Mouse (Mus musculus): ENCODE measurements around the gene St8sia1. TPM values are rescaled to one million over a fixed set of nuclear protein-coding genes. Genes with fewer than 3 reads are reported as not detected.

Gene St8sia1
- polyA plus RNA-seq, 1 experiment, result 1.9 TPM

DNA sequence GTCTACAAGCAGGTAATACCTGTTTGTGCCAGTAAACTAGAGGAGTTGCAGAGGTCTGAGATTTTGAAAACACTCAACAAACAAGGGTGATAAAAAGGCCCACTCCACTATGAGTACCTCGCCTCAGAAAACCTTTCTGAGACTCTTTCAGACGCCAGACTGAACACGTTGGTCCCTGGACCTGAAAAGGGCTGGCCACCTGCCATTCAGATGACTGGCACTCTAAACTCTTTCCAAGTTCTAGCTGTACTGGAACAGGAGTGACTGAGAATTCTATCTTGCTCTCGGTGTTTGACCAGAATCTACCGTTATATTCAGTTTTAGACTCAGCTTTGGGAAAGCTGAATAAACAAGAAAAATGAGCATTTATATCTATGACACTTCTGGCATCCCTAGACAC, 43.4 kb downstream of the St8sia1 start:
- no peak for DNase-seq (ENCODE audit: low read depth in 1 of 2, low spot score in 2 of 2)
- TF ChIP-seq POLR2A (IDR thresholded peaks at IDR 0.05; ENCODE audit: low read depth, low read length), result no peak
- no peak for TF ChIP-seq CTCF (IDR thresholded peaks at IDR 0.05; ENCODE audit: extremely low read depth, insufficient read depth, insufficient read length, insufficient replicate concordance)
- no peaks in the 10 kb centered on the region for H3K36me3 ChIP-seq (ENCODE audit: control insufficient read depth, insufficient read depth, low read length)
- H3K4me3 ChIP-seq (ENCODE audit: extremely low read depth, insufficient read depth, insufficient read length), result no peak overlapping the region
- H3K27me3 ChIP-seq (ENCODE audit: control insufficient read depth, insufficient read depth, low read length), result no peaks in the 10 kb centered on the region
- H3K4me1 ChIP-seq (ENCODE audit: control insufficient read depth, insufficient read depth, insufficient read length), result peaks cover 4% of the 10 kb centered on the region; the same call in 1 of the 2 replicates
- no peak overlapping the region for H3K27ac ChIP-seq (ENCODE audit: insufficient read depth, low read length)
- WGBS, result 87% methylated on average over 5 of the region's 5 CpGs

DNA sequence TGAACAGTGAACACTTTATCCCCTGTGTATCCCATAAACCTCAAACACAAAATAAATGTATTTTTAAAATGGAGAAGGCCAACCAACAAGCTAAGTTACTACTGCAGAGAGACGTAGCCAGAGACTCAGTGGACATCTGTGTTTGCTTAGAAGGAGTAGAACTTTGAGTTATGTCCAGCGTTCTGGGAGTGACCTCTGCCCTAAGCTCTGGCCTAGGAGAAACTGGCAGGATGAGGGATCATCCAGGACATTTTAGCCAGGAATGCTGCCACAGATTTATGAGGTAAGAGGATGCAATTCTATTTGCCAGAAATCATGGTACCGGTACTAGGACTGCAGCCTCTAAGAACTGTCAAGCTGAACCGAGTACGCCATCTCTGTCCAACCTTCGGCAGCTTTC, 45.6 kb downstream of the St8sia1 start:
- Histone ChIP-seq H3K36me3 (ENCODE audit: control insufficient read depth, insufficient read depth, low read length) (no peaks in the 10 kb centered on the region), H3K4me1 (ENCODE audit: control insufficient read depth, insufficient read depth, insufficient read length) (peaks cover 8% of the 10 kb centered on the region; the same call in 1 of the 2 replicates), H3K4me3 (ENCODE audit: extremely low read depth, insufficient read depth, insufficient read length) (no peak overlapping the region), H3K27me3 (ENCODE audit: control insufficient read depth, insufficient read depth, low read length) (no peaks in the 10 kb centered on the region), H3K27ac (ENCODE audit: insufficient read depth, low read length) (no peak overlapping the region)
- TF ChIP-seq POLR2A (IDR thresholded peaks at IDR 0.05; ENCODE audit: low read depth, low read length), result no peak
- no peak for TF ChIP-seq CTCF (IDR thresholded peaks at IDR 0.05; ENCODE audit: extremely low read depth, insufficient read depth, insufficient read length, insufficient replicate concordance)
- DNase-seq (ENCODE audit: low read depth in 1 of 2, low spot score in 2 of 2), result no peak
- 92% methylated on average over 6 of the region's 6 CpGs for WGBS

DNA sequence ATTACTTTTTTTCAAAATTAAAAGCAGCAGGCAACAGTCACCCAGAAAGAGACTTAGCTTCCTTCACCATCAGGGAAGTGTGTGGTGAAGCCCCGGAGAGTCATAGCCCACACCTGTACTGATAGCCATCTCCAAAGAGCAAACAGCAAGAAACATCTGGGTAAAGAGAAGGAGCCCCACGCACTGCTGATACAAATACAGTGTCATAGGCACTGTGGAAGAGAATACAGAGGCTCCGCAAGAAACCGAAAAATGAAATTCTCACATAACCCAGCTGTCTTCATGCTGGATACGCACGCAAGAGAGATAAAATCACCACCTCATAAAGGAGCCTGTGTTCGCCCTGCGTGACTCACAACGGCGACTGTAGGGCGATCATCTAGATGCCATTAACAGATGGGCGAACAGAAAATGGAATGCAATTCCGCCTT, 46.8 kb downstream of the St8sia1 start:
- no peaks in the 10 kb centered on the region for H3K36me3 ChIP-seq (ENCODE audit: control insufficient read depth, insufficient read depth, low read length)
- peaks cover 8% of the 10 kb centered on the region; the same call in 1 of the 2 replicates for H3K4me1 ChIP-seq (ENCODE audit: control insufficient read depth, insufficient read depth, insufficient read length)
- peak in 1 of 2 experiments; percentile 23 for DNase-seq (ENCODE audit: low read depth in 1 of 2, low spot score in 2 of 2)
- 49% methylated on average over 13 of the region's 13 CpGs for WGBS
- peak overlapping the region; percentile 59 for H3K27ac ChIP-seq (ENCODE audit: insufficient read depth, low read length)
- no peaks in the 10 kb centered on the region for H3K27me3 ChIP-seq (ENCODE audit: control insufficient read depth, insufficient read depth, low read length)
- TF ChIP-seq CTCF (IDR thresholded peaks at IDR 0.05; ENCODE audit: extremely low read depth, insufficient read depth, insufficient read length, insufficient replicate concordance), result no peak
- TF ChIP-seq POLR2A (IDR thresholded peaks at IDR 0.05; ENCODE audit: low read depth, low read length), result no peak
- no peak overlapping the region for H3K4me3 ChIP-seq (ENCODE audit: extremely low read depth, insufficient read depth, insufficient read length)

DNA sequence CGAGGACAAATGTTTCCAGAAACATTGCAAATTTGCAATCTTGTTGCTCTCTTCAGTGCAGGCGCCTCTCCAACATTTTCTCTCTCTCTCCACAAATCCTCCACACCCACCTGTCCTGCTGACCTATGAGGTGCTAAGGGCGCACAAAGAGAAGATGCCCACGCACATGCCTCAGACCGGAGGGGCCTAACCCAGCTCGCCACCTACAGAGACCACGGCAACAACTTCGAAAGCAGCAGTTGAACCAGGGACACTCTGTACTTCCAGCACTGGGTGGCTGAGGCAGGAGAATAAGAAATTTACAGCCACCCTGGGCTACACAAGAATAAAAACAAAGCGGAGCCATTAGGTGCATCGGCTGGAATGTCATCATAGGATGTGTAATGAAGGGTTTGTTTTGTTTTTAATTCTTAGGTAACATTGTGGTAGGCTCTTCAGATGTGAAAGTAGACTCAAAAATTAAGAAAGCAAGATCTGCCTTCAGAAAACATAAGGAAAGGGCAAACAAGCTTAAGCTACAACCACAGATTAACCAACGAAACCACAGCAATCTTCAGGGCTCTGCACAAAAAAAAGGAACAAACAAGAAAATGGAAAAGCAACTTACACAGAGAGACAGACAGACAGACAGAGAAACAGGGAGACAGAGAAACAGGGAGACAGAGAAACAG, 47.8 kb downstream of the St8sia1 start:
- Histone ChIP-seq H3K4me3 (ENCODE audit: extremely low read depth, insufficient read depth, insufficient read length) (no peak overlapping the region), H3K27me3 (ENCODE audit: control insufficient read depth, insufficient read depth, low read length) (no peaks in the 10 kb centered on the region), H3K4me1 (ENCODE audit: control insufficient read depth, insufficient read depth, insufficient read length) (peaks cover 8% of the 10 kb centered on the region; the same call in 1 of the 2 replicates), H3K36me3 (ENCODE audit: control insufficient read depth, insufficient read depth, low read length) (no peaks in the 10 kb centered on the region), H3K27ac (ENCODE audit: insufficient read depth, low read length) (peak overlapping the region; percentile 75)
- no peak for TF ChIP-seq POLR2A (IDR thresholded peaks at IDR 0.05; ENCODE audit: low read depth, low read length)
- TF ChIP-seq CTCF (IDR thresholded peaks at IDR 0.05; ENCODE audit: extremely low read depth, insufficient read depth, insufficient read length, insufficient replicate concordance), result no peak
- DNase-seq (ENCODE audit: low read depth in 1 of 2, low spot score in 2 of 2), result no peak
- WGBS, result 47% methylated on average over 11 of the region's 11 CpGs

DNA sequence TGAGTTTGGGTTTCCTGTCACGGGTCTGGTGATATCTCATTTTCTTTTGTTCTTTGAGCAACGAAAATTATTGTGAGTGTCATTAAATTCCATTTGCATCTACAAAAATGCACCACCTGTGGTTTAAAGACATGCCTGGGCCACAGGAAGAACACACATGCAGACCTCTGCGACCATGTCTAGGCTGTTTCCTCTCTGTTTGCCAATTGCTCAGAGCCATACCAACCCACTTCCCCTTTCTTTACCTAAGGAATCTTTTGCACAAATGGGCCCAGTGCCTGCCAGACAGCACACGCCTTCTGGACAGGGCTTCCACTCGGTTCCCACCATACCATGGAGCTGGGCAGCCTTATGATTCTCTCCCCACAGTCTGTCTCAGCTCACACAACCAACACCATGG, 48.8 kb downstream of the St8sia1 start:
- DNase-seq (ENCODE audit: low read depth in 1 of 2, low spot score in 2 of 2), result peak in 1 of 2 experiments; percentile 12
- peaks cover 8% of the 10 kb centered on the region; the same call in 1 of the 2 replicates for H3K4me1 ChIP-seq (ENCODE audit: control insufficient read depth, insufficient read depth, insufficient read length)
- no peak for TF ChIP-seq POLR2A (IDR thresholded peaks at IDR 0.05; ENCODE audit: low read depth, low read length)
- TF ChIP-seq CTCF (IDR thresholded peaks at IDR 0.05; ENCODE audit: extremely low read depth, insufficient read depth, insufficient read length, insufficient replicate concordance), result no peak
- H3K36me3 ChIP-seq (ENCODE audit: control insufficient read depth, insufficient read depth, low read length), result no peaks in the 10 kb centered on the region
- no peaks in the 10 kb centered on the region for H3K27me3 ChIP-seq (ENCODE audit: control insufficient read depth, insufficient read depth, low read length)
- 6% methylated on average over 5 of the region's 5 CpGs for WGBS
- H3K27ac ChIP-seq (ENCODE audit: insufficient read depth, low read length), result peak overlapping the region; percentile 80
- no peak overlapping the region for H3K4me3 ChIP-seq (ENCODE audit: extremely low read depth, insufficient read depth, insufficient read length)

DNA sequence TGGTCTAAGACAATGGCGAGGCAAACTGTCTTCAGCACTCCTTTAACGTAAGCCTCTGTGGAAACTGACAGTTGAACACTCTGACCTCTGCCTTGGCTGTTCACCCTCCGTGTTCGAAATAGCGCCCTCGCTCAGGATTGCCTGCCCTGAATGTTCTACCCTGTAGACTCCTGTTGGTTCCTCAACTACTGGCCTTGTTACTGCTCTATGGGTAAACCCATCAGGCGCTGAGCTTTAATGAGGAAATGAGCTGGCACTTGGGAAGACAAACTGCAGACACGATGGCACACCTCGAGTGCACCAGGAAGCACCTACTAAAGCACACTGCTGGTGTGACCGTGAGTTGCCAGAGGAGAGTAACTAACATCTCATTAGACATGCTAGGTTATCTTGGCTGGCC, 49.6 kb downstream of the St8sia1 start:
- no peak overlapping the region for H3K27ac ChIP-seq (ENCODE audit: insufficient read depth, low read length)
- no peaks in the 10 kb centered on the region for H3K36me3 ChIP-seq (ENCODE audit: control insufficient read depth, insufficient read depth, low read length)
- H3K4me1 ChIP-seq (ENCODE audit: control insufficient read depth, insufficient read depth, insufficient read length), result peaks cover 8% of the 10 kb centered on the region; the same call in 1 of the 2 replicates
- WGBS, result 53% methylated on average over 10 of the region's 10 CpGs
- H3K4me3 ChIP-seq (ENCODE audit: extremely low read depth, insufficient read depth, insufficient read length), result no peak overlapping the region
- H3K27me3 ChIP-seq (ENCODE audit: control insufficient read depth, insufficient read depth, low read length), result no peaks in the 10 kb centered on the region
- TF ChIP-seq POLR2A (IDR thresholded peaks at IDR 0.05; ENCODE audit: low read depth, low read length), result no peak
- no peak for TF ChIP-seq CTCF (IDR thresholded peaks at IDR 0.05; ENCODE audit: extremely low read depth, insufficient read depth, insufficient read length, insufficient replicate concordance)
- DNase-seq (ENCODE audit: low read depth in 1 of 2, low spot score in 2 of 2), result no peak

DNA sequence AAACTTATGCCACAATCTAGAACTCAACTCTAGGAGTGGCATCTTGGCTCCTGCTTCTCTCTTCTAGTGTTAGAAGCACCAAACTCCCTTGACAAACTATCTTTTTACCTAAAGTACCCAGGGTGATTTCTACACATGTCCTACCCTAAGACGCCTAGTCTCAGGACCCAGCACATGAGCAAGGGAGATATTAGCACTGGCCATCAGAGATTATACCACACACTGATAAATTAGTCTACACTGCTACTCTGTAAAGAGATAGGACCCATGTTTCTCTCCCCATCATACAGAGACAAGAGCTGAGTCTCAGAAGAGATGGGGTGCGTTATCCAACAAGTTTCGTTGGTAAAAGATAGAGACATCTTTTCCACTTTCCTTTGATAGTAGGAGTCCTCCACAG, 53.0 kb downstream of the St8sia1 start:
- Histone ChIP-seq H3K36me3 (ENCODE audit: control insufficient read depth, insufficient read depth, low read length) (no peaks in the 10 kb centered on the region), H3K27me3 (ENCODE audit: control insufficient read depth, insufficient read depth, low read length) (no peaks in the 10 kb centered on the region), H3K4me1 (ENCODE audit: control insufficient read depth, insufficient read depth, insufficient read length) (peaks cover 4% of the 10 kb centered on the region; the same call in 1 of the 2 replicates), H3K4me3 (ENCODE audit: extremely low read depth, insufficient read depth, insufficient read length) (no peak overlapping the region), H3K27ac (ENCODE audit: insufficient read depth, low read length) (no peak overlapping the region)
- WGBS, result 87% methylated on average over 3 of the region's 3 CpGs
- DNase-seq (ENCODE audit: low read depth in 1 of 2, low spot score in 2 of 2), result no peak
- no peak for TF ChIP-seq CTCF (IDR thresholded peaks at IDR 0.05; ENCODE audit: extremely low read depth, insufficient read depth, insufficient read length, insufficient replicate concordance)
- TF ChIP-seq POLR2A (IDR thresholded peaks at IDR 0.05; ENCODE audit: low read depth, low read length), result no peak

All from spleen, adult 2 months (tissue).